Mouse (Mus musculus) cerebellum, adult 18-20 months (tissue): ENCODE data around the gene Fscn2.
"Not testable (repeated sequence)": the region's sequence is repeated elsewhere in the genome, so short reads cannot be mapped to it uniquely, and the experiment has no call there.

Source experiments
- DNase-seq, 2 experiments: peaks; one replicate each; pipeline ENCODE4 v3.0.0; 2021

Fscn2 gene

GRCm38 (mm10) chr11:120405867-120406266 lies 44.5 kb downstream of the Fscn2 start:
- DNase-seq: no peak

- no peak for DNase-seq
Measured at GRCm38 (mm10) chr11:120406445-120406844, 45.1 kb downstream of the Fscn2 start.

GRCm38 (mm10) chr11:120413621-120414020 lies 52.3 kb downstream of the Fscn2 start:
- DNase-seq: not testable (repeated sequence)
